Mouse (Mus musculus) ES-E14 (cell line): ENCODE results near the gene Olfr971. TPM values are rescaled to one million over a fixed set of nuclear protein-coding genes. Genes with fewer than 3 reads are reported as not detected.

ENCODE experiments used
- total RNA-seq: library from RNA; depleted of rRNA; stranded (reverse); fragments of 300-350 nt; gene quantifications from 2 replicates; pipeline ENCODE4 v1.2.3, GENCODE M21; 2012; rRNA removed

The Olfr971 gene
- total RNA-seq, 1 experiment, result not detected

Other genes starting within 250 kb of the Olfr971 start
- 0.74 and 2.0 TPM in 2 replicates for gene AW551984, start 232.5 kb upstream of the Olfr971 start, total RNA-seq
- gene Olfr148, start 226.2 kb upstream of the Olfr971 start, total RNA-seq, result not detected in 2 replicates
- not detected in 2 replicates for gene Olfr960, start 215.5 kb upstream of the Olfr971 start, total RNA-seq
- gene Olfr961, start 191.8 kb upstream of the Olfr971 start, total RNA-seq, result not detected in 2 replicates
- not detected in 2 replicates for gene Olfr963, start 169.7 kb upstream of the Olfr971 start, total RNA-seq
- not detected in 2 replicates for gene Olfr149, start 129.8 kb upstream of the Olfr971 start, total RNA-seq
- gene Olfr965, start 125.5 kb upstream of the Olfr971 start, total RNA-seq, result not detected in 2 replicates
- gene Olfr150, start 105.9 kb upstream of the Olfr971 start, total RNA-seq, result not detected in 2 replicates
- gene Olfr967, start 90.6 kb upstream of the Olfr971 start, total RNA-seq, result not detected in 2 replicates
- gene Olfr968, start 53.6 kb upstream of the Olfr971 start, total RNA-seq, result 0.05 TPM in 1 of 2 replicates, not detected in the other
- not detected in 2 replicates for gene Olfr969, start 45.9 kb upstream of the Olfr971 start, total RNA-seq
- not detected in 2 replicates for gene Olfr970, start 28.0 kb upstream of the Olfr971 start, total RNA-seq
- not detected in 2 replicates for gene Olfr972, start 29.5 kb downstream of the Olfr971 start, total RNA-seq
- gene Olfr229, start 70.5 kb downstream of the Olfr971 start, total RNA-seq, result not detected in 2 replicates
- not detected in 2 replicates for gene Olfr974, start 100.6 kb downstream of the Olfr971 start, total RNA-seq
- not detected in 2 replicates for gene Olfr975, start 115.2 kb downstream of the Olfr971 start, total RNA-seq
- gene Olfr976, start 124.3 kb downstream of the Olfr971 start, total RNA-seq, result not detected in 2 replicates
- gene Olfr978, start 155.2 kb downstream of the Olfr971 start, total RNA-seq, result not detected in 2 replicates
- gene Olfr979, start 166.6 kb downstream of the Olfr971 start, total RNA-seq, result 0.13 TPM in 1 of 2 replicates, not detected in the other
- 0.16 TPM in 1 of 2 replicates, not detected in the other for gene Olfr980, start 172.7 kb downstream of the Olfr971 start, total RNA-seq
- gene Olfr981, start 184.6 kb downstream of the Olfr971 start, total RNA-seq, result not detected in 2 replicates
- 0.05 TPM in 1 of 2 replicates, not detected in the other for gene Olfr982, start 237.0 kb downstream of the Olfr971 start, total RNA-seq